Mouse (Mus musculus) common myeloid progenitor, adult 5-6 weeks (primary cell): ENCODE measurements around the gene Gm266. TPM values are rescaled to one million over a fixed set of nuclear protein-coding genes. Genes with fewer than 3 reads are reported as not detected.

Experiments
- ATAC-seq: replicated peaks from 2 replicates; pipeline ENCODE4 v1.8.0; 2016; ENCODE audit warnings: low read depth, mild to moderate bottlenecking, moderate TSS enrichment, inconsistent platforms; ENCODE audit not compliant: poor library complexity, severe bottlenecking
- total RNA-seq: library from RNA; stranded (forward); fragments of 200-1000, 187-1606 nt; gene quantifications from 2 replicates; pipeline ENCODE4 v1.2.3, GENCODE M21; 2017

Gene Gm266
- total RNA-seq, 1 experiment from 2014 or later: not detected

DNA sequence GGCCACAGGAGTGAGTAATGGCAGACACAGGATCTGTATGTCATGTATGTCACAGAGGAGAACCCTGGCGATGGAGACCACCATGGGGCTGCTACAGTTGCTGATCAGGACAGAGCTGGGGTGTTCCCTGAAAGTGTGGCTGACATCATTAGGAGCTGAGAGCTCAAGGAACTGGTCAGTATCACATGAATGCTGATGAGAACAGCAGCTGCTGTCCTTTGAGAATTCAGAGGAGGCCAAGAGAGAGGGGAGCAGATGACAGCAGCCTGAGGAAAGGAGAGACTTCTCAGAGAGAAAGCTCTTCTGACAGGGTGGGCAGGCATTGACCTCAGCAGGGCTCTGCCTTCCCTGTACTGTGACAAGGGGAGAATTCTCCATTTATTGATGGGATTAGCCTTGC, 27.9 kb downstream of the Gm266 start:
- ATAC-seq: no peak

DNA sequence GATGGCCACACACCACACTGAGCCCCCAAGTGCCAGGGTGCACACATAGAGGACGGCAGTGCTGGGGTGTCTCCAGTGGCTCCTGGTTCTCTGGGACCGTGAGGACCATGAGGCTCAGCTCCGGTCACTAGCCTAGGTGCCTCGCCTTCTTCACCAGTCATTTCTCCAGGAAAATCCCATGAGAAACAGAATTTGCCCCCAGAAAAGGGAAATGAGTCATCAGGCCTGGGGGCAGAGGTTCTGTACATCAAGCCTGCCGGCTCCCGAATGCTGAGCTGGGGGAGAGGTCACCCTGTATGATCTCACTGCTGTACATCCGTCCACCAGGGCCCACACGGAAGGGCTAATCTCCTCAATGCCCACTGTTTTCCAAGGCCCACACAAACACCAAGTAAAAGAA, 29.8 kb downstream of the Gm266 start:
- no peak for ATAC-seq

DNA sequence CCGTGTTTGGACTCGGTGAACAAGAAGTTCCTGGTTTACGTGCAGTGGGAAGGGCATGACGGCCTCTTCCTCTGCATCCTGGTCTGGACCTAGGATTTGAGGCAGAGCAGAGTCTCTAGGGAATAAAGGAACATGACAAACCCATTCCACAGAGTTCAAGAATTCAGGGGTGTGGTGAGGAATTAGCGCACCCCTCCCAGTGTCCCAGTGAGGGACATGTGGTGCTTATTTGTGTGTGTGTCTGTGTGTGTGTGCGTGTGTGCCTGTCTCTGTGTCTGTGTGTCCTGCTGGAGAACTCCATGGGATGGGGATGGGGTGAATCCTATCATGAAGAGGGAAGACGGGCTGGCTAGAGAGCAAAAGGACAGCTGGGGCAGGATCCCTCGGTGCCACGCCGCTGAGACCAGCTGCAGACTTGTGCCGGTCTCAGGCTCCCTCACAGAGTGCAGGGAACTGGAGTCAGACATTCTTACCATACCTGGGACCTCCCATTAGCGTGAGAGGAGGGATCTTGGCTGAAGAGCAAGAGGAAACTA, 30.2 kb downstream of the Gm266 start:
- no peak for ATAC-seq

DNA sequence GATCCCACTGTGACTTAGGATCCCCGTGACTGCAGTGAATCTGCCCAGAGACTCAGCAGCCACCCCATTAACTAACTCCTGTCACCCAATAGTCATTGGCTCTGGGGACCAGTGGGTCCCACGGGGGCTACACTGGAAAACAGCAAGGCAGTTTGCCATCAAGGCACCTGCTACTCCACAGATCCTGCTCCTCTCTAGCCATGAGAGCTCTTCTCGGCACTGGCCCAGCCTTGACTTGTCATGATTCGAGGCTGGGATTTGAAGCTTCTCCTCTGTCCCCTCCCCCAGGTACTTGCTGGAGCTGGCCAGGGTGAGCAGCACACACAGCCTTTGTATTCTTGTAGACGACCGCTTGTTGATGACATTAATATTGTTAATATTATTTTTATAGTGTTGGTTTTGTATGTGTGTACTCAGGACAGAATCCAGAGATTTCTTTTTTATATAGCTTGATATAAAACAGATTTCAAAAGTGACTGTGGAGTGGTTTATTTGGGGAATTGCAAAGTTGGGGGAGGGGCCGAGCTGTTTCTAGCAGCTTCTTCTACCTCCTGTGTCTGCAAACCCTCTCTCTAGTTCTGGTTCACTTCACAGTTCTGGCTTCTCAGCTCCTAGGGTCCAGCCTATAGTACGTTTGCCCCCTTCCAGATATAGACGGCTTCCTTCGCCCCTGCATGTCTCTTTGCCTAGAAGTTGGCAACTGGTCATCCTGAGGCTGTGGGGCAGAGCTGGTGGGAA, 30.9 kb downstream of the Gm266 start:
- no peak for ATAC-seq

DNA sequence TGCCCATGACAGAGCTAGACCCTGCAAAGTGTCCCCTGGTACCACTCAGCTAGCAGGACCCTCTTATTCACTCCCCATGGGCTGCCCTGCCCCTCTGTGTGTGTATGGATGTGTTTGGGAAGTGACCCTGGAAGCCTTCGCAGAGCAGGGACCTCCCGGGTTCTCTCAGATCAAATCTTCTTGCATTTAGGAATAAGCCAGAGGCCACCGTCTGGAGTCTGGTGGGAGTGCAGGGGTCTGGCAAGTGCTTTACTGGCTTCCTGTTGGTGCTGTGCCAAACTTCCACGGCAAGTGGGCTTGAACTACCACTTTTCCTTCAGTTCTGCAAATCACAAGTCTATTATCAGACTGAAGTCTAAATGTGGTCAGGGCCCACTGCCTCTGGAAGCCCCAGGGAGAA, 31.6 kb downstream of the Gm266 start:
- ATAC-seq: peak; percentile 39; the same call in 1 of the 2 replicates

DNA sequence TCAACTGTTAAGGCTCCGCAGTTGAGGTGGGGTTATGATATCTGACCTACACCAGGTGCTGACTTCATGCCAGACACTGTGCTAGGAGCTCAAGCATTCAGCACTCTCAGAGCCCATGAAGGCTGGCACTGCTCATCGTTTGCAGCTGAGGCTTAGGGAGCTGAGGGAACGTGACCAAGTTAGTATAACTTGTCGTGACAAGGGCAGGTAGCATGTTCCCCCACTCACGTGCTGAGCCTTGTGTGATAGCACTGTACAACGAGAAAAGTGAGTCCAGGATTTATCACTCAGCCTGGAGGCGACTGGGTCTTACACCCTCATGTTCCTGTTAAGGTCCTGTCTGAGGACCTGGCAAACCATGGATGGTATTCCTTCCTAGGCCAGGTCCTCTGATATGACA, 34.1 kb downstream of the Gm266 start:
- ATAC-seq: no peak

DNA sequence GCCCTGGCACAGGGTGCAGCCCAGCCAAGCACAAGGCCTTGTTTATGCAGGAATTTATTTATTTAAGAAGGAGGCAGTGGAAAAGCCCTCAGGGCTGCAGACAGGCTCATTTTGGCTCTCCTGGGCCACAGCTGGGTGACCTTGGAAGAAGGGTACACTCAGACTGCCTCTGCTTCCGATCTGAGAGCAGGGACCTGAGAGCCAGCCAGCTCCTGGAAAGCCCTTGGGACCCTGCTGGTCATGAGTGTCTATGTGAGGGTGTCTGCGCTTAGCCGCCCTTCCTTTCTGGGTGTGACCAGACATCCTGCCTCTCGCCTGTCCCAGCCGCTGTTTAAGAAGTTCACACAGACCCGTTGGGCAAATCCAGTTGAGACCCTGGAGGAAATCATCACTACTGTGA, 35.3 kb downstream of the Gm266 start:
- no peak for ATAC-seq

DNA sequence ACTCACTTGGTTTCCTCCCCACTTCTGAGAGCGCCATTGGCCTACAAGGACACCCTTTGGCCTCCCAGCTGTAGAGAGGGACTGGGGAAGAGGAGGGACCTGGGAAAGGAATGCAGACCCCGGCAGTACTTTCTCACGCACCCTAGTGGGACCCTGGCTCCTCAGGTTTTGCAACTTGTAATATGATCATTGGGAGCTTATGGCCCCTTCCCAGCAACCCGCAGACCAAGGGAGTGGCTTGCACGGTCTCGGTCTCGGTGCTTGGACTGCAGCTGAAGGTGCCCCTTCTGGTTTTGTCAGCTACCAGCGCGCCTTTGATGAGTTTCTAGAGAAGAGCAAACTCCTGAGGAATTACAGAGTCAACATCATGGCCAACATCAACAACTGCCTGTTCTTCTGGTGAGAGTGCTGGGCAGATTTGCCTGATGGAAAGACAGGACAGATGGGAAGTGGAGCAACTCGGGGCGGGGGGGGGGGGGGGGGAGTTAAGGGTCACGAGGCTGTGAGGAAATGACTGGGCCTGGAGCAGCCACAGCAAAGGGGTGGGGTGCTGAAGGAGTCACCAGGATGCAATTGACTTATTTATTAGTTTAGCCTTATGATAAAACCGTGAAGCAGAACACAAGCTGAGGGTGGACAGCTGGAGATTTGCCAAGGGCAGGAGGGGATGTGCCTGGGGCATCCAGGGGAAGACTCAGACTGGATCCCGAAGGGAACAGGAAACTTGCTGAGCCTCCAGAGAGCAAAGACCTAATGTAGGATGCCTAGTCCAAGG, 36.5 kb downstream of the Gm266 start:
- ATAC-seq: no peak

DNA sequence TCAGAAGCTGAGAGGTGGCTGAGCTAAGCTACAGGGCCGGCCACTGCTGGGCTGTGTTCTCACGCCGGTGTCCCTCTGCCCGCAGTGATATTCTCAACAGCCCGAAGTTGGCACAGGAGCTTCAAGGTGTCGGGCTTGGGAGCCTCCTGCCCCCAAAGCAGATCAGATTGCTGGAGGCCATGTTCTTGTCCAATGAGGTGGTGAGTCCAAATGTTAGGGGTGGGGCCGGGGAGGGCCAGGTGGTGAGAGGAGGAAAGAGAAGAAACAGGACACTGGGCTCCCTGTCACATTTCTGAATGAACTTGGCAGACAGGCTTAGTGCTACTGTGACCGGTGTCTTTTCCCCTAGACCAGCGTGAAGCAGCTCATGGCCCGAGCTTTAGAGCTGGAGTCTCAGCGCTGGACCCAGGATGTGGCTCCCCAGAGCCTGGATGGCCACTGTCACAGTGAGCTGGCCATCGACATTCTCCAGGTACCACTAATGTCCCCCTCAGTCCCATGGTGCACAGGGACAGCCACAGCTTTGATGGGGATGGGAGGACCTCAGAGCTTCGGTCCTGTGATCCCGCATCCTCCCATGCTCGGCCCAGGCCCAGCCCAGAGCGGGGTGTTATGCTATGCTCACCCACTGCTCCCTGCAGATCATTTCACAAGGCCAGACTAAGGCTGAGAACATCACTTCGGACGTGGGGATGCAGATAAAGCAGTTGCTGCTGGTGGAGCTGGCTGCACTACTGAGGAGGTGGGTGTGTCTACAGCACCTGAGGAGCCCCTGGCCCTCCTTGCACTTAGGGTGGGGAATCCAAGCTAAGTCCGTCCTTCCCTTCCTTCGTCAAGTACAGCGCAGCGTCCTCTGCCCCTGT, 37.5 kb downstream of the Gm266 start:
- ATAC-seq: no peak

DNA sequence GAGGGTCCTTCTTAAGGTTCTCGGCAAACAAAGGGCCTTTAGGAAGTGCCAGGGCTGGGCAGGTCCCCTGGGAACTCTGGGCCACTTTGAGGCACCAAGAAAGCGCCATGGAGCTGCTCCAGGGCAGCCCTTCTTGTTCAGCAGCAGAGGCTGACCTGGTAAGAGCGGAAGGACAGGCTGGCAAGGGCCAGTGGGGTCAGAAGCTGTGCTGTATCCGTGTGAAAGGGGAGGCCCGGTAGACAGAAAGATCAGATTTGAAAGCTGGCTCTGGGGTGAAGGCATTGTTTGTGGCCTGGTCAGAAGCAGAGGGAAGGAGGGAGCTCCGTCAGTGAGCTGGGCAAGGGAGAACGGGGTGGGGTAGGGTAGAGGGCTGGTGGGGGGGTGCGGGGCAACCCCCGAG, 38.3 kb downstream of the Gm266 start:
- no peak for ATAC-seq

DNA sequence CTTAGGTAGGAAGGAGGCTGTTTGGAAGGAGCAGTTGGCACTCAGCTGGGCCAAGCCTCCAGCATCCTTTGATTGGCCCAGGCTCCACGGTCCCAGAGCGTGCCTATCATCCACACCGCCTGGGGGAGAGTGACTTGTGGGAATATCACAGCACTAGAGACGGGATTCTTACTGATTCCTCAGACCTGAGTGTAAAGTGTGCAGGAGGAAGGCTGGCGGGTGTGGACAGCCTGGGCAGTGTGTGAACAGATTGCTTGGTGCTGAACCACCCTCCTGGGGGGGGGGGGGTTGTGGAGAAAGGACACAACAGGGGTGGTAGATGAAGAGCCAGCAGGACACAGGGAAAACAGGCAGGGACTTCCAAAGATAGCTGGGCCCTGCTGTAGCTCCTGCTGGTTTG, 38.9 kb downstream of the Gm266 start:
- ATAC-seq: no peak

DNA sequence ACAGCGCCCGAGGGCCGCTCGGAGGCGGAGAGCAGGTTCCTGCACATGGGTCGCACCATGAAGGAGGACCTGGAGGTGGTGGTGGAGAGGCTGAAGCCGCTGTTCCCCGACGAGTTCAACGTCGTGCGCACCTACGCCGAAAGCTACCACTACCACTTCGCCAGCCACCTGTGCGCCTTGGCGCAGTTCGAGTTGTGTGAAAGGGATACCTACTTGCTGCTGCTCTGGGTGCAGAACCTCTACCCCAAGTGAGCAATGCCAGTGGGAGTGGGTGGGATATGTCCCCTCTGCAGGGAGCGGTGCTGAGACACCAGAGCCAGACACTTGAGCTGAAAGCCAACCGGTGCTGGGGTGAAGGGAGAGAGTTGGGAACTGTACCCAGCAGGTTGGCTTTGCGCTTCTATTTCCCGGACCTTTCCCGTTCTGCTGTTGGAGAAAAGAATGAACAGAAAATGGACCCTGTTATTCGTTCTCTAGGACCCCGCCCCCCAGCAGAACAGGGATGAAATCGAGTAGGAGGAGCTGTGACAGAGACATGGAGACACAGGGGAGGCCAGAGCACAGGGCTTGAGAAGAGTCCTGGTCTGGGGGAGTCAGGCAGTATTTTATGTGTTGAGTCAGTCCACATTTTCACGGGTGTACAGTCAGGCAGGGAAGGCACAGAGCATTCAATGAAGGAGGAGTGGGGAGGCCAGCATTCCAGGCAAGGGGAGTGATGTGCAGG, 39.6 kb downstream of the Gm266 start:
- ATAC-seq: no peak

DNA sequence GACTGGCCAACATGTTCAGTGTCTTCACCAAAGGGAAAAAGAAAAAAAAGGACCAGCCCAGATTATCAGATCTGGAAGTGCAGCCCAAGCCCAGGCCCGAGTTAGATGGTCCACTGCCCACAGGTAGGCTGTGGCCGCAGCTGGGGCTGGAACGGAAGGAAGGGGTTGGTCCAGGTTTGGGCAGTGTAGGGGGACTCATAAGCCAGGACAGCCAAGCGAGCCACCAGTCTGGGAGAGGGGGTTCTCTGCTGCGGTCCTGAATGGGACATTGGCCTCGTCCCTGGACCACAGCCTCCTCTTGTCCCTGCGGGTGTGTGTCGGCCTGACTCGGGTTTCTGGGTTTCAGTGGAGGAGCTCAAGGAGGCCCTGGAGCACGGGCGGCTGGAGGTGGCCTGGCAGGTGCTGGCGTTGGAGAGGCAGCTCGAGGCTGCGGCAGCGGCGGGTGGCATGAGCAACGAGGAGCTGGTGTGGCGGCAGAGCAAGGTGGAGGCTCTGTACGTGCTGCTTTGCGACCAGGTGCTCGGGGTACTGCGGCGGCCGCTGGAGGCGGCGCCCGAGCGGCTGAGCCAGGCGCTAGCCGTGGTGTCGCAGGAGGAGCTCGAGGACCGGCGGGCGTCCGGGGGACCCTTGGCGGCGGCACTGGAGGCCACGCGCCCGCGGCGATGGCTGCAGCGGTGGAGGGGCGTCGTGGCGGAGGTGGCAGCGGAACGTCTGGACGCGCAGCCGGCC, 40.3 kb downstream of the Gm266 start:
- no peak for ATAC-seq

DNA sequence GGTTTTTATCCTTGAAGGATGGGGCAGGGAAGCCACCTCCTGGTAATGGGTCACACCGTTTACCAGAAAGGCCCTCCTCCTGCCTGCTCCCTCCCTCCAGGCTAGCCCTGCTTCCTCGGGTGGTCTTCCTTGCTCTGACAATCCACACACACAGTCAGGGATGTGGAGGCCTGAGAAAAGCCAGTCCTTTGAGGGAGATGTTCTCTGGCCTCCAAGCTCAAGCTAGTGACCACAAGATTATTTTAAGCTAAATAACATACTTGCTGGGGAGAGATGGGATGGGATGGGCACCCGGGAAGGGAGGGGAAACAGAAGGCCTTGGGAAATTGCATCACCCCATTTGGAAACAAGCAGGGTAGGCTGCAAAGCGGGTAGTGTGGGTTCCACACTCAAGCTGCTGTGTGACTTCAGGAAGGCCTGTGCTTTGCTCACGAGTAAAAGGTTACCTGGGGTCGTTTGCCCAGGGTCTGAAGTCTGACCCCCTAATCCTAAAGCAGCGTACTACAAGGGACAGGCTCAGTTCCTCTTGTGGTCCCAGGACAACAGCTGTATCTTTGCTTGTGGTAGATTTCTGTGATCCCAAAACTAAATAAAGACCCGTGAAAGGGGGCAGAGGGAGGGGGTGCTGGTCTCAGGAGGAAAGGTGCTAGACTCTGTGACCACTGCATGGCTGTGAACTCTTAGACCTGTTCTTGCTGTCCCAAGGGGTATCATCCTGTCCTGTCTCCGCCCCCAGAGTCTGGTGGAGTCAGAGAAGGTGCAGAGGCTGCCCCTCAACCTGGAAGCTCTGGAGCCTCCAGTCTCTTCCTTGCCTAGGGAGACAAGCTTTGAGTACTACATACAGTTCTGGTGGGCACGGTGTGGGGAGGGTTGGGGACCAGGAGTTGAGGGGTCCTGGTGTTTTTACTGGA, 41.4 kb downstream of the Gm266 start:
- 0 out of 2 replicates have a peak, but pooled peaks have one; percentile 2 for ATAC-seq

DNA sequence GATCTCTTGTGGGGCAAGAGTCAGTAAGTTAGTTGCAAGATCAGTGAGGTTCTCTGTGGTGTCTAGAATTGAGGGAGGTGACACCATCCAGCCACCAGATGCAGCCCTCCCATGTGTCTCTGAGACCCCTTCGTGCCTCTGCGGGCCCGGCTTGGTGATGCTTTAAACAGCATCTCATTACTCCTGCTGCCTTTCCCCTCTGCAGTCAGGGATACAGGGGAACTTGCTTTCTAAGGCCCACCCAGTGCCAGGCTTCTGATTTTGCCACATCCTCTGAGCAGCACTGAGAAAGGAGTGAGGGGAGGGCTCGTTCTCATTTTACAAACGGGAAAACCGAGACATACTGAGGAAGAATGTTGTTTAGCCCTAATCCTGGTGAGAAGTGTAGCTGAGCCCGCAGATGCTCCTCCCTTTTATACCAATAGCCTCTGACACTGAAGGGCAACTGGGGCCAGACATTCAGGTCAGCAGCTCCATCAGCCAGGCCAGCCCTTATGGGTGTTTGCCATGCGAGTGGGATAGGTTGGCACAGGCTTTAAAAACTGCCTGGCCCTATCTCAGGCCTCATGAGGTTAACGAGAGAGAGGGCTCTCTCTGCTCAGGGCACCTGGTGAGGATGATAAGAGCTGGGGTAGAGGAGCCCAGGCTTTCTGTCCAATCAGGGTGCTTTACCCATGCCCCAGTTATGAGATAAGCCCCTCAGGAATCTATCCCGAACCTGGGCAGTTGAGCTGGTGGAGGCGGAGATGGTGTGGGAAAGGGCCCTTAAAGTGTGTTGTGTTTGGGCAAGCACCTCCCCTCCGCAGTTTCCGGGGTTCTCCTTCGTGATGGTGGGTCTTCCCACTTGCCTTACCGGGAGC, 42.4 kb downstream of the Gm266 start:
- peak; percentile 53 for ATAC-seq

DNA sequence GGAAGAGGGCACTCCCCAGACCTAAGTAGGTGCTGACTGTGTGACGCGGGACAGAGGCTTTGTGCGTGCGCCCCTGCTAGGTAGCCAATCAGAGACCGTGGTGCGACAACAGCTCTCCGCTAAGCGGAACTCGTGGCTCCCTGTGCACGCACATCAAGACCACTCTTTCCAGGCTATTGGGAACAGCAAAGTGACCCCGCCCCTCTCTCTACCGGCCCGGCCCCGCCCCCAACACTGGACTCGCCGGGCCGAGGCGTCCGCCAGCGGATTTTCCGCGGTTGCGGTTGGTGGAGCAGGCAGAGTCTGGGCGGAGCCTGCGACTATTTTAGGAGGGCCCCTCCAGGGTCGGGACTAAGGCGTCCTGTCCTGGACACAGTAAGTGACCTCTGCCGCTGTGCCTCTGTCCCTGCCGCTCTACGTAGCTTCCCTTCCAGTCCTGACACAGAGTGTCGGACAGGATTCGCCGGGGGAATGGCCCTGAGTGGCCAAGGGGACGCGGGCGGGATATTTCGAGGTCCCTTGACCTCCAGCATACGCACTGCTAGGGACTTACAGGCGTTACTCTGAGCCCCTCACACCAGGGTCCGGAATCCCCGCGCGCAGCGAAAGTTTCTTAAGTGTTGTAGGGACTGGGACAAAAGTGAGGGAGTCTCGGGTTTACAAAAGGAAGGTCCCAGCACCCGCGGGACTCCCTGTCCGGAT, 43.2 kb downstream of the Gm266 start, which contains the start of gene Tnfaip2:
TSS of gene Tnfaip2 (plus strand) at position 161 of the 702 bp plus-strand sequence.
- peak; percentile 50 for ATAC-seq

DNA sequence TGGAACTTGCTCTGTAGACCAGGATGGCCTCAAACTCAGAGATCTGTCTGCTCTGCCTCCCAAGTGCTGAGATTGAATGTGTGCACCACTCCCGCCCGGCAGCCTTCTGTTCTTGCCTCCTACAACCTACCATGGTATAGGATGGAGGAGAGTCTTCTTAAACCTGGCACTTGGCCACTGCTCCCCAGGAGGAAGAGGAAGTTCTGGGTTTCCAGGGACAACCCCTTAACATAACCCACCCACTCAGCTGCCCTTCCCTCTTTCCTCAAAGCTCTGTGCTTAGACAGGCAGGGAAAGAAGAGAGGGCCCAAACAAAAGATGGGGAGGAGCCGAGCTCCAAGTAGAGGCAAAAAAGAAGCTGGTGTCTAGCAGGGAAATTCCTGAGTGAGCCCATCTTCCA, 44.1 kb downstream of the Gm266 start:
- ATAC-seq: no peak
